Mouse (Mus musculus) cortical plate, adult 2 months (tissue): ENCODE data around the gene Zer1.

Source experiments
- CTCF ChIP-seq: fragments of 200-500 bp; IDR thresholded peaks from 2 replicates; pipeline ENCODE4 v1.5.1; 2011; ENCODE audit warnings: mild to moderate bottlenecking, control low read depth, low read length; ENCODE audit not compliant: insufficient read depth; ENCODE audit errors: extremely low read depth
- POLR2A ChIP-seq: fragments of 200-500 bp; IDR thresholded peaks from 2 replicates; pipeline ENCODE4 v1.6.1; 2011; ENCODE audit warnings: mild to moderate bottlenecking, low read length, control low read depth; ENCODE audit not compliant: insufficient read depth; ENCODE audit errors: extremely low read depth

DNA sequence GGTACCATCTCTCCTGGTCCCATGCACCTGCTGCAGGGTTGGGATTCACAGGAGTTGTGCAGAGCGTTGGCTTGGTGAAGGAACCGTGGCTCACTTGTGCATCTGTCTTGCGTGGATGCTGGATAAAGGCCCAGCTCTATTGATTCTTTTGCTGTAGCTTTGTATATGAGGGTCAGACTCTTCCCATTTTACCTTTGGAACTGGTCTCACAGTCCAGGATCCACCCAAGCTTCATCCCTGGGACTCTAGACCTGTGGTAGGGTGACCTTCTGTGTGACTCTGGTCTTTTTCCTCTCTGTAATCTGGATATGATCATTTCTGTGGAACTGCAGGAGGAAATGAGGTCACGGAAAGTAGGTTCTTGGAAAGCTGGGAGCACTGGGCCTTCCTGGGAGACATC is 20.1 kb upstream of the Zer1 start:
- TF ChIP-seq CTCF: no peak
- TF ChIP-seq POLR2A: no peak
